8 mouse cellular contexts compared by ENCODE assay signal in the genomic region with DNA sequence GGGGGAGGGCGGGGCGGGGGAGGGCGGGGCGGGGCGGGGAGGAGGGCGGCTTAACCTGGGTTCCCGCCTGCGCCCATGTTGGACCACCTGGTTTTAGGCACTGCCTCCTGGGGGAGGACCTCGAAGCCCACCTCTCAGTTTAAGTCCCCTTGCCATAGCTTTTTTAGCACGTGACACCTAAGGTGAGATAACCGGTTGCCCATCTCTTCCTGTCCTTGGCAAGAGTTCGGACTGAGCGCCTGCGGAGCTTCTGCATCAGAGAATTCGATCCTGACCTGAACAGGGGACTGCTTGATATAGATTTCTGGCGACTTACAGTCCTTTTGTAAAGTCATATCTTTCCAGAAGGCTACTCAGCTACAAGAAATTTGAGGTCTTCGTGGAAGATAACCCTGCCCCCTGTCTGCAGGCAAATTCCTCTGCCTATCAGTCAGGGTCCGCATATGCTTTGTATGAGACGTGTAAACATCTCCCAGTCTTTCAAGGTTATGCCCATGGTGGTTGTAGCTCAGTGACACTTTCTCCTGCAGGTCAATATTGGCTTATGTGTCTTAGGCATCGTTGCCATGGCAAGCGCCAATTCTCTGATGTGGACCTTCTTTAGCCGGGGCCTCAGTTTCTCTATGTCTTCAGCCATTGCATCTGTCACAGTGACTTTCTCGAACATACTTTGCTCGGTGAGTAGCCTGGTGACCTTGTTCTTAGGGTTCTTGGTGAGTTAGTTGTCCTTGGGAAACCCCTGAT. TPM values are rescaled to one million over a fixed set of nuclear protein-coding genes. Genes with fewer than 3 reads are reported as not detected.
A peak's percentile ranks its signal among the peaks of the same experiment; 100 is the strongest.
DNase-seq lines count a peak whose midpoint lies in the region; ATAC-seq lines count a peak whose summit lies in the region.

No protein-coding gene starts in this region.

- peak; percentile 60 for ATAC-seq in forebrain, embryonic 14.5 days
- ATAC-seq in midbrain, embryonic 15.5 days (replicated peaks): peak; percentile 63

- H3K27ac ChIP-seq in forebrain, embryonic 14.5 days (ENCODE audit: low read depth, low read length): no peak overlapping the region
- peak overlapping the region; percentile 92; the same call in 1 of the 2 replicates for H3K27ac ChIP-seq in midbrain, embryonic 15.5 days

- H3K4me1 ChIP-seq in forebrain, embryonic 14.5 days (ENCODE audit: control insufficient read depth, insufficient read depth, low read length): peaks cover 11% of the 10 kb centered on the region
- peaks cover 20% of the 10 kb centered on the region for H3K4me1 ChIP-seq in midbrain, embryonic 15.5 days

- H3K4me2 ChIP-seq in forebrain, embryonic 14.5 days (ENCODE audit: low read length): peak overlapping the region; percentile 67
- H3K4me2 ChIP-seq in midbrain, embryonic 15.5 days: peak overlapping the region; percentile 68

- H3K9me3 ChIP-seq in forebrain, embryonic 14.5 days (replicated peaks; ENCODE audit: control insufficient read depth, low read length): no peaks in the 10 kb centered on the region
- no peaks in the 10 kb centered on the region for H3K9me3 ChIP-seq in midbrain, embryonic 15.5 days

- H3K36me3 ChIP-seq in forebrain, embryonic 14.5 days (ENCODE audit: control insufficient read depth, insufficient read depth, low read length): 0 out of 2 replicates have a peak, but pooled peaks cover 5% of the 10 kb centered on the region
- H3K36me3 ChIP-seq in midbrain, embryonic 15.5 days (replicated peaks): no peaks in the 10 kb centered on the region; the same call in 1 of the 2 replicates

- H3K4me3 ChIP-seq in forebrain, embryonic 14.5 days (ENCODE audit: low read depth, low read length): peak overlapping the region; percentile 70
- peak overlapping the region; percentile 69 for H3K4me3 ChIP-seq in midbrain, embryonic 15.5 days

- H3K27me3 ChIP-seq in forebrain, embryonic 14.5 days (replicated peaks; ENCODE audit: control insufficient read depth, insufficient read depth, low read length): no peaks in the 10 kb centered on the region
- H3K27me3 ChIP-seq in midbrain, embryonic 15.5 days (replicated peaks): no peaks in the 10 kb centered on the region

- DNase-seq in frontal cortex, postnatal 14 days (ENCODE audit: low spot score in 2 of 2): peak; percentile 9 to 10
- DNase-seq in frontal cortex, postnatal 25 days (ENCODE audit: low spot score in 2 of 2): no peak
- peak; percentile 7 for DNase-seq in right cerebral cortex, postnatal 14 days
- no peak for DNase-seq in right cerebral cortex, adult 18-20 months
- no peak for DNase-seq in forebrain, embryonic 14.5 days (ENCODE audit: low spot score)
- DNase-seq in layer of hippocampus, adult 9-11 months: peak; percentile 35
- no peak for DNase-seq in thymus, postnatal 0 days (ENCODE audit: low spot score)

- 52% methylated on average over 16 of the region's 24 CpGs for WGBS in forebrain, embryonic 14.5 days
- WGBS in midbrain, embryonic 15.5 days: 44% methylated on average over 16 of the region's 24 CpGs

- H3K9ac ChIP-seq in forebrain, embryonic 14.5 days (ENCODE audit: low read length): peak overlapping the region; percentile 84
- H3K9ac ChIP-seq in midbrain, embryonic 15.5 days: peak overlapping the region; percentile 6; the same call in 1 of the 2 replicates

RNA-seq across cellular contexts. Expression of gene Tmem42, which starts 0.7 kb away (rescaled TPM):
- 24.1 and 24.8 TPM in 2 replicates for polyA plus RNA-seq in forebrain, embryonic 14.5 days (2014; fragmentation: Nextera tagmentation; extraction: Ambion mirVana)
- polyA plus RNA-seq in midbrain, embryonic 15.5 days (2015; fragmentation: Nextera tagmentation; extraction: Ambion mirVana): 29.7 and 29.9 TPM in 2 replicates
- 21.4 and 24.5 TPM in 2 replicates for polyA plus RNA-seq in thymus, postnatal 0 days (2015; fragmentation: Nextera tagmentation; extraction: Ambion mirVana)

RNA-seq across cellular contexts. Expression of gene Tgm4, which starts 12.7 kb away (rescaled TPM):
- polyA plus RNA-seq in forebrain, embryonic 14.5 days (2014; fragmentation: Nextera tagmentation; extraction: Ambion mirVana): 0.20 and 0.28 TPM in 2 replicates
- polyA plus RNA-seq in midbrain, embryonic 15.5 days (2015; fragmentation: Nextera tagmentation; extraction: Ambion mirVana): 0.83 and 0.97 TPM in 2 replicates
- 0.20 and 0.23 TPM in 2 replicates for polyA plus RNA-seq in thymus, postnatal 0 days (2015; fragmentation: Nextera tagmentation; extraction: Ambion mirVana)

Comparison
In these comparisons a context has a peak if more than half of its experiments do, and no peak if none do; other contexts are left out.
1. DNase-seq: peak in frontal cortex, postnatal 14 days (2 of 2), right cerebral cortex, postnatal 14 days (single experiment) and layer of hippocampus, adult 9-11 months (single experiment); none in frontal cortex, postnatal 25 days (0 of 2), right cerebral cortex, adult 18-20 months (single experiment), forebrain, embryonic 14.5 days (single experiment) and thymus, postnatal 0 days (single experiment).